Mouse (Mus musculus) neural tube, embryonic 10.5 days (tissue): ENCODE data around the gene Slc17a2.
"Not testable (repeated sequence)": the region's sequence is repeated elsewhere in the genome, so short reads cannot be mapped to it uniquely, and the experiment has no call there.

ENCODE experiments used
- DNase-seq: peaks from one replicate; pipeline ENCODE4 v3.0.0-alpha.2; 2017; ENCODE audit warnings: low spot score; ENCODE audit errors: extremely low spot score

Gene Slc17a2

DNA sequence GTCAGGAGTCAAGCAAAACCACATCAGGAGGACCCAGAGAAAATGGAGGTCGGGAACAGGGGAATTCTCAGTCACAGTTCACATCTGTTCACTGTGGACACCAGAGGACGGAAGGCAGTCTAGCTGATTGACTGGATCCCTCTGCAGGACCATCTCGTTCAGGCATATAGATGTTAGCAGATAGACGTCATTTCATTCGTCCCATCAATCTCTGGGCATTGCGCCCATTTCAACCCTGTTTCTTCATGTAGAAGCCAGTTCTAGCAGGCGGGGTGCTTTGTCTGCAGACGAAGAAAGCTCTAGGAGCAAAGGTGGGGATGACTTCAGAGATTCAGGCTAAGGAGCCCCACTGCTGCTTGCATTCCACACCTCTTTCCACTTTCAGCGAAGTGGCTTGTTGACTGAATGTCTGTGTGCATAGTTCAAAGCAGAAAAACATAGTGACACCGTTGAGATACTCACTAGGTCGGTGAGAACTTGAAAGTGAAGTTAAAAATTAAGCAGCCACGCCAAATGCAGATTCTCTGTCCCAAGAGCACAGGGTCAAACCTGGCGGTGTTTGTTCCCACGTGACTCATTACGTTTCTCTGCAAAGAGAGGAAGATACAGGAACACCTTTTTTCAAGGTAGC, at the start of gene Slc17a2:
Slc17a2 (plus strand) TSS at position 572 of the 631 bp plus-strand sequence.
- no peak for DNase-seq

DNA sequence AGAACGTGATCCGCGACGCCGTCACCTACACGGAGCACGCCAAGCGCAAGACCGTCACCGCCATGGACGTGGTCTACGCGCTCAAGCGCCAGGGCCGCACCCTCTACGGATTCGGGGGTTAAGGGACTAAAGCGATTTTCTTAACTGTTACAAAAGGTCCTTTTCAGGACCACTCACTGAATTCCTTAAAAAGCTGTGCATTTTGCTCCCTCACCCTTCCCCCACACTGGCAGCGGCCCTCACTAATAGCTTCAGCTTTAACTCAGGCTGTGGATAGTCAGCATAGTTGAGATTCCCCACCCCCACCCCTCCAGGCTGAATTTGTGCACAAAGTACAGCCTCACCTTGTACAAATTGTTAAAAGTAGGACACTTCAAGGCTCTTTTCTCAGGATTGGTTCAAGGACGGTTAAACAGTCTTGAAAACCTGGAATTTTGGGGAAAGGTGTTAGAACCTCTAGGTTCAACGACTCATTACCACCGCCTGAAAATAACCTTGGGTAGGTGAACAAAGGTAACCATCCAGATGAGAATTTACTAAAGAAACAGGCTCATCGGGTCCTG, 49.5 kb upstream of the Slc17a2 start:
- DNase-seq: peak; percentile 63

DNA sequence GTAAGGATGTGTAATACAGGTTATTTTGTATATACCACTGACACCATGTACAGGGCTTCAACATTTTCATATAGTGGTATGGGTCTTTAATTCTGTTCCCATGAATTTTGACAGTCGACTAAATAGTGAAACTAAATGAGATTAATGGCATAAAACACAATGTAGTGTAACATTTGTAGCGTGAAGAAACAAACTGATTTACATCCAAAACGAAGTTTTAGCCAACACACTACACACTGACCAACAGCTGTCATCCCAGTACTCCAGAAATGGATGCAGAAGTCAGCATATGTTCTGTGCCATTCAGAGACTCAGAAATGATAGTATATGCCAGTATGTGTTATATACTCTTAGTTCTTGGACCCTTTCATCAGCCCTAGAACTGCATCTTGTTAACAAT, 48.9 kb upstream of the Slc17a2 start:
- DNase-seq: no peak

DNA sequence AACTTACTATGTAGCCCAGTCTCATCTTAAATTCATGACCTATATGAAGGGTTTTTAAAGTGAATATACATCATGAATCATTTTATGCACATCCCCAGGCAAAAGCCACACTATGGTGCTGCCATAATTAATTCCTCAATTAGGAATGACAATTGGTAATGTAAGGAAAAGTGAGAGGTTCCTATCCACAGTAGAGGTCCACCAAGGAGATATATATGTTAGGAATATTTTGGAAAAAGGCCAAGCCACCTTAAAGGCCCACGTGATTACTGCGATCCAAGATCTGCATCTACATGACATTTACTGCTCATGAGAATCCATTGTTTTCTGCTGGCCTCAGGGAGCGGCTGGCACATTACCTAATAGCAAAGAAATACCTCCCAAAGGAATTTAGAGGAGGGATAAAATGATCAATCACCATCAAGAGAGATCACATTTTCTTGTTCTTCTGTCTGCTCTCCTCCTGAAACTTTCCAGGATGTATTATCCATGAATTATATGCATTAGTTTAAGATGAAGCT, 47.5 kb upstream of the Slc17a2 start:
- no peak for DNase-seq

- DNase-seq: no peak
Measured at GRCm38 (mm10) chr13:23759916-23760239, 46.9 kb upstream of the Slc17a2 start.

DNA sequence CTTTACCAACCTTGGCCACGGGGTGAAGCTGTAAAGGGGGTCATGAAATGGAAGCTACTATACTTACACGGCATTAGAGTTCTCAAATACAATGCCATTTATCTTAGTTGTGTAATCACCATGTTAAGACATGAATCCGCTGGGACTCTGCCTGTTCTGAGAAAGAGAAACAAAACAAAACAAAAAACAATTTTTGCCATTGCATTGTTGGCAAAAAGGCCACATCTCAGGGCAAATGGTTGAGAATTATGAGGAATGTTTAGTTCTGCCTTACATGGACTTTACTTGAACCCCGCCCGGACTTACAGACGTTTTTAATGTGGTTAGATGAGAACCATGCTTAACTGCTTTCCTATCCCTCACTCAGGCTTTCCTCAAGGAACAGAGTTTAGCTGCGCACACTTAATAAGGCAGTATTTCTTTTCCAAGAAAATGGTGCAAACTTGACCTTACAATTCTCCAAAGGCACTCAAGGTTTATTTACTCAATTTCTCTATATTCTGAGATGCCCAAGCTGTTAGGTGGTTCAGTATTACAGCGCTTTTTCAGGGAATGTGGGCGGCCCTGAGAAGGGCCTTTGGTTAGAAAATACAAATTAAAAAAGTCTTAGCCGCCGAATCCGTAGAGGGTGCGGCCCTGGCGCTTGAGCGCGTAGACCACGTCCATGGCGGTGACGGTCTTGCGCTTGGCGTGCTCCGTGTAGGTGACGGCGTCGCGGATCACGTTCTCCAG, 46.4 kb upstream of the Slc17a2 start:
- DNase-seq: no peak

- DNase-seq: peak; percentile 99
Measured at GRCm38 (mm10) chr13:23760972-23761864, 45.6 kb upstream of the Slc17a2 start, which contains the start of gene Hist1h4a. Gene Hist1h4a (minus strand): TSS chr13:23761230.

- peak; percentile 64 for DNase-seq
Measured at GRCm38 (mm10) chr13:23761871-23762821, 44.6 kb upstream of the Slc17a2 start, which contains the start of gene Hist1h3a. Gene Hist1h3a (minus strand): TSS chr13:23762386.

- DNase-seq: no peak
Measured at GRCm38 (mm10) chr13:23763242-23763585, 43.6 kb upstream of the Slc17a2 start.

- DNase-seq: peak; percentile 89
Measured at GRCm38 (mm10) chr13:23763586-23764323, 43.0 kb upstream of the Slc17a2 start, which contains the start of gene Hist1h1a. Gene Hist1h1a (plus strand): TSS chr13:23763666.

GRCm38 (mm10) chr13:23764324-23765171, 42.2 kb upstream of the Slc17a2 start:
- DNase-seq: no peak

DNA sequence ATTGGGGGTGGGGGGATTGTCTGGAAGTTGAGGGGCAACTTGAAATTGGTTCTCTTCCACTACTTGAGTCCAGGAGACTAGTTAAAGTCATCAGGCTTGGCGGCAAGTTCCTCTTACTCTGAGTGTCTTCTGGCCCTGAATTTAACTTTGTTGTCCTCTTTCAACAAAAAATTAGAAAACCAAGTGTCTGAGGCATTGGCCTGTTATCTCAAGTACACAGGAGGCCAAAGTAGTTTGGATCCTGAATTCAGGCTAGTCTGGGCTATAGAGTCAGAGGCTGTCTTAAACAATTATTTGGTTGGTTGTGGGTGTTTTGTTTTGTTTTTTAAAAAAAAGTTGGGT, 41.6 kb upstream of the Slc17a2 start:
- no peak for DNase-seq

- DNase-seq: no peak
Measured at GRCm38 (mm10) chr13:23766772-23767171, 40.0 kb upstream of the Slc17a2 start.

DNA sequence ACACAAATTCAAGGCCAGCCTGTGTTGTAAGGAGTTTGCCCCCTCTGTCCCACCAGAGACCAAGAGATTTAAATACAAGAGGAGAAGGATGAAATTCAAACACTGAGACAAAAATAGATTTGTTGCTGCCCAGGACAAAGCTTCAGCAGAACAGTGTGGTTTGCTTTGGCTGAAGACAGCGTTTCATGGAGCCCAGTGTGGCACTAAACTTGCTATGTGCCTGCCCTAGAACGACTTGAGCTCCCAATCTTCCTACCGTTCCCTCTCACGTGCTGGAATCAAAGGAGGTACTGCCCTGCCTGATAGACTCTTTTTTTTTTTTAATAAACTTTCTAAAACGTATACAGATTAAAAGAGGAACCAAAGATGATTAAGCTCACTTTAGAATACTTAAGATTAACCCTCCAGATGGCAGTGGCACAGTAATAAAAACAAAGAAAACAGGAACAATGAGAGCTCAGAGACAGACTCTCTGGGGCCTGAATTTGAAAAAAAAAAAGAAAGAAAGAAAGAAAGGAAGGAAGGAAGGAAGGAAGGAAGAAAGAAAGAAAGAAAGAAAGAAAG, 37.9 kb upstream of the Slc17a2 start:
- no peak for DNase-seq

GRCm38 (mm10) chr13:23769613-23770012, 37.2 kb upstream of the Slc17a2 start, which contains the start of gene Trim38:
Gene Trim38 (plus strand): TSS chr13:23769913.
- not testable (repeated sequence) for DNase-seq

GRCm38 (mm10) chr13:23772561-23773313, 34.1 kb upstream of the Slc17a2 start:
- DNase-seq: peak; percentile 54

- DNase-seq: no peak
Measured at GRCm38 (mm10) chr13:23778339-23778738, 28.5 kb upstream of the Slc17a2 start.

DNA sequence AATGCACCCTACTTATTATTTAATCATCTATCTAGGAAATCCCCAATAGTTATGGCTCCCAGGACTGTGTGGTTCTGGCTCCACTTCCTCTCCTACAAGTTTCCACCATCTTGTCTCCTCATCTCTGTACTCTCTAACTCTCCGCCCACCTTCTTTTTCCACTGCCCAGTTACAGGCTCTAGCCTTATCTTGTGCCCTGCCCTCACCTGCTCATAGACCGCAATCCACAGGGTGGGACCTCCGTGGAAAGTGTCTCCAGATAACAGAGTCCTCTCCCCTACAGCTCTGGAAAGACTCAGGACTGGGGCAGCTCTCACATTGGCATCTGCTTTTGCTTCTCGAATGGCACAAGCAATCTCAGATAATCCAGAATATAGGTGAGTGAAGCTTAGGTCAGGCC, 27.8 kb upstream of the Slc17a2 start:
- no peak for DNase-seq
